Mouse (Mus musculus): ENCODE data around the gene Cpsf4. TPM values are rescaled to one million over a fixed set of nuclear protein-coding genes. Genes with fewer than 3 reads are reported as not detected.

Cpsf4 gene
- polyA plus RNA-seq, 1 experiment from 2014 or later = 27.3 TPM

GRCm38 (mm10) chr5:145152690-145153089, 14.3 kb upstream of the Cpsf4 start:
- H3K36me3 ChIP-seq (ENCODE audit: control insufficient read depth, insufficient read depth, low read length) = peaks cover 15% of the 10 kb centered on the region; the same call in 1 of the 2 replicates
- H3K4me3 ChIP-seq (ENCODE audit: low read depth, low read length) = no peak overlapping the region
- WGBS = 94% methylated on average over 5 of the region's 5 CpGs
- H3K4me1 ChIP-seq (replicated peaks; ENCODE audit: control insufficient read depth, insufficient read depth, low read length) = no peaks in the 10 kb centered on the region
- H3K27me3 ChIP-seq (ENCODE audit: control insufficient read depth, insufficient read depth, low read length) = no peaks in the 10 kb centered on the region
- ATAC-seq (ENCODE audit: low FRiP score) = no peak
- no peak overlapping the region for H3K4me2 ChIP-seq (replicated peaks; ENCODE audit: low read depth, low read length)
- no peaks in the 10 kb centered on the region for H3K9me3 ChIP-seq (ENCODE audit: control insufficient read depth, low read length)
- H3K27ac ChIP-seq (ENCODE audit: low read depth, low read length) = no peak overlapping the region
- DNase-seq (ENCODE audit: low spot score) = no peak
- H3K9ac ChIP-seq (ENCODE audit: low read depth, low read length) = no peak overlapping the region

- Histone ChIP-seq H3K9me3 (ENCODE audit: control insufficient read depth, low read length) (no peaks in the 10 kb centered on the region), H3K36me3 (ENCODE audit: control insufficient read depth, insufficient read depth, low read length) (0 out of 2 replicates have a peak, but pooled peaks cover 3% of the 10 kb centered on the region), H3K27me3 (ENCODE audit: control insufficient read depth, insufficient read depth, low read length) (no peaks in the 10 kb centered on the region), H3K27ac (ENCODE audit: low read depth, low read length) (no peak overlapping the region), H3K9ac (ENCODE audit: low read depth, low read length) (no peak overlapping the region), H3K4me2 (replicated peaks; ENCODE audit: low read depth, low read length) (no peak overlapping the region), H3K4me3 (ENCODE audit: low read depth, low read length) (no peak overlapping the region), H3K4me1 (replicated peaks; ENCODE audit: control insufficient read depth, insufficient read depth, low read length) (peaks cover 4% of the 10 kb centered on the region; the same call in 1 of the 2 replicates)
- 96% methylated on average over 14 of the region's 14 CpGs for WGBS
- ATAC-seq (ENCODE audit: low FRiP score) (no peak), DNase-seq (ENCODE audit: low spot score) (no peak)
These were observed 5.7 kb upstream of the Cpsf4 start for GRCm38 (mm10) chr5:145161361-145161760.

GRCm38 (mm10) chr5:145164710-145165109, 2.3 kb upstream of the Cpsf4 start:
- no peaks in the 10 kb centered on the region for H3K27me3 ChIP-seq (ENCODE audit: control insufficient read depth, insufficient read depth, low read length)
- no peak overlapping the region for H3K9ac ChIP-seq (ENCODE audit: low read depth, low read length)
- no peak for DNase-seq (ENCODE audit: low spot score)
- no peak overlapping the region for H3K4me2 ChIP-seq (replicated peaks; ENCODE audit: low read depth, low read length)
- WGBS = 61% methylated on average over 3 of the region's 3 CpGs
- no peak for ATAC-seq (ENCODE audit: low FRiP score)
- H3K36me3 ChIP-seq (ENCODE audit: control insufficient read depth, insufficient read depth, low read length) = no peaks in the 10 kb centered on the region
- no peaks in the 10 kb centered on the region for H3K9me3 ChIP-seq (ENCODE audit: control insufficient read depth, low read length)
- H3K4me3 ChIP-seq (ENCODE audit: low read depth, low read length) = no peak overlapping the region
- H3K27ac ChIP-seq (ENCODE audit: low read depth, low read length) = no peak overlapping the region
- H3K4me1 ChIP-seq (replicated peaks; ENCODE audit: control insufficient read depth, insufficient read depth, low read length) = peaks cover 4% of the 10 kb centered on the region; the same call in 1 of the 2 replicates

- H3K4me3 ChIP-seq (ENCODE audit: low read depth, low read length) = no peak overlapping the region
- no peak for ATAC-seq (ENCODE audit: low FRiP score)
- 89% methylated on average over 15 of the region's 15 CpGs for WGBS
These were observed 1.8 kb upstream of the Cpsf4 start for GRCm38 (mm10) chr5:145165184-145165583.

GRCm38 (mm10) chr5:145167306-145167661, 271 bp downstream of the Cpsf4 start:
- under 1% methylated on average over 24 of the region's 28 CpGs for WGBS
- Histone ChIP-seq H3K4me3 (ENCODE audit: low read depth, low read length) (peak overlapping the region; percentile 90), H3K27ac (ENCODE audit: low read depth, low read length) (peak overlapping the region; percentile 63), H3K9ac (ENCODE audit: low read depth, low read length) (peak overlapping the region; percentile 88), H3K27me3 (ENCODE audit: control insufficient read depth, insufficient read depth, low read length) (no peaks in the 10 kb centered on the region), H3K36me3 (ENCODE audit: control insufficient read depth, insufficient read depth, low read length) (0 out of 2 replicates have a peak, but pooled peaks cover 3% of the 10 kb centered on the region), H3K4me1 (replicated peaks; ENCODE audit: control insufficient read depth, insufficient read depth, low read length) (peaks cover 4% of the 10 kb centered on the region; the same call in 1 of the 2 replicates), H3K9me3 (ENCODE audit: control insufficient read depth, low read length) (no peaks in the 10 kb centered on the region), H3K4me2 (replicated peaks; ENCODE audit: low read depth, low read length) (peak overlapping the region; percentile 56)
- ATAC-seq (ENCODE audit: low FRiP score) = peak; percentile 78
- DNase-seq (ENCODE audit: low spot score) = no peak

More at GRCm38 (mm10) chr5:145165184-145165583, 1.8 kb upstream of the Cpsf4 start:
- H3K9me3 ChIP-seq (ENCODE audit: control insufficient read depth, low read length) = no peaks in the 10 kb centered on the region
- H3K36me3 ChIP-seq (ENCODE audit: control insufficient read depth, insufficient read depth, low read length) = no peaks in the 10 kb centered on the region
- no peak overlapping the region for H3K4me2 ChIP-seq (replicated peaks; ENCODE audit: low read depth, low read length)
- H3K27ac ChIP-seq (ENCODE audit: low read depth, low read length) = no peak overlapping the region
- H3K27me3 ChIP-seq (ENCODE audit: control insufficient read depth, insufficient read depth, low read length) = no peaks in the 10 kb centered on the region
- H3K4me1 ChIP-seq (replicated peaks; ENCODE audit: control insufficient read depth, insufficient read depth, low read length) = peaks cover 4% of the 10 kb centered on the region; the same call in 1 of the 2 replicates
- no peak for DNase-seq (ENCODE audit: low spot score)
- H3K9ac ChIP-seq (ENCODE audit: low read depth, low read length) = no peak overlapping the region

GRCm38 (mm10) chr5:145178461-145178980, 11.5 kb downstream of the Cpsf4 start:
- DNase-seq (ENCODE audit: low spot score) = no peak
- Histone ChIP-seq H3K9me3 (ENCODE audit: control insufficient read depth, low read length) (no peaks in the 10 kb centered on the region), H3K9ac (ENCODE audit: low read depth, low read length) (no peak overlapping the region), H3K27ac (ENCODE audit: low read depth, low read length) (no peak overlapping the region), H3K4me1 (replicated peaks; ENCODE audit: control insufficient read depth, insufficient read depth, low read length) (no peaks in the 10 kb centered on the region), H3K4me2 (replicated peaks; ENCODE audit: low read depth, low read length) (no peak overlapping the region), H3K36me3 (ENCODE audit: control insufficient read depth, insufficient read depth, low read length) (peaks cover 20% of the 10 kb centered on the region), H3K27me3 (ENCODE audit: control insufficient read depth, insufficient read depth, low read length) (no peaks in the 10 kb centered on the region), H3K4me3 (ENCODE audit: low read depth, low read length) (no peak overlapping the region)
- no peak for ATAC-seq (ENCODE audit: low FRiP score)
- WGBS = 88% methylated on average over 18 of the region's 18 CpGs

GRCm38 (mm10) chr5:145185244-145185643, 18.2 kb downstream of the Cpsf4 start:
- no peak for ATAC-seq (ENCODE audit: low FRiP score)
- Histone ChIP-seq H3K9me3 (ENCODE audit: control insufficient read depth, low read length) (no peaks in the 10 kb centered on the region), H3K27me3 (ENCODE audit: control insufficient read depth, insufficient read depth, low read length) (no peaks in the 10 kb centered on the region), H3K4me1 (replicated peaks; ENCODE audit: control insufficient read depth, insufficient read depth, low read length) (0 out of 2 replicates have a peak, but pooled peaks cover 1% of the 10 kb centered on the region), H3K4me2 (replicated peaks; ENCODE audit: low read depth, low read length) (no peak overlapping the region), H3K36me3 (ENCODE audit: control insufficient read depth, insufficient read depth, low read length) (peaks cover 21% of the 10 kb centered on the region; the same call in 1 of the 2 replicates), H3K4me3 (ENCODE audit: low read depth, low read length) (no peak overlapping the region), H3K9ac (ENCODE audit: low read depth, low read length) (no peak overlapping the region), H3K27ac (ENCODE audit: low read depth, low read length) (no peak overlapping the region)
- no peak for DNase-seq (ENCODE audit: low spot score)
- WGBS = 91% methylated on average over 2 of the region's 2 CpGs

GRCm38 (mm10) chr5:145189416-145189815, 22.4 kb downstream of the Cpsf4 start:
- WGBS = 94% methylated on average over 6 of the region's 6 CpGs
- Histone ChIP-seq H3K4me1 (replicated peaks; ENCODE audit: control insufficient read depth, insufficient read depth, low read length) (0 out of 2 replicates have a peak, but pooled peaks cover 2% of the 10 kb centered on the region), H3K9ac (ENCODE audit: low read depth, low read length) (no peak overlapping the region), H3K27me3 (ENCODE audit: control insufficient read depth, insufficient read depth, low read length) (no peaks in the 10 kb centered on the region), H3K9me3 (ENCODE audit: control insufficient read depth, low read length) (no peaks in the 10 kb centered on the region), H3K4me3 (ENCODE audit: low read depth, low read length) (no peak overlapping the region; the same call in 1 of the 2 replicates), H3K36me3 (ENCODE audit: control insufficient read depth, insufficient read depth, low read length) (peaks cover 13% of the 10 kb centered on the region; the same call in 1 of the 2 replicates), H3K27ac (ENCODE audit: low read depth, low read length) (no peak overlapping the region), H3K4me2 (replicated peaks; ENCODE audit: low read depth, low read length) (no peak overlapping the region)
- no peak for ATAC-seq (ENCODE audit: low FRiP score)
- DNase-seq (ENCODE audit: low spot score) = no peak

- ATAC-seq (ENCODE audit: low FRiP score) (no peak), DNase-seq (ENCODE audit: low spot score) (no peak)
- Histone ChIP-seq H3K4me2 (replicated peaks; ENCODE audit: low read depth, low read length) (peak overlapping the region; percentile 72), H3K9ac (ENCODE audit: low read depth, low read length) (peak overlapping the region; percentile 92), H3K4me1 (replicated peaks; ENCODE audit: control insufficient read depth, insufficient read depth, low read length) (0 out of 2 replicates have a peak, but pooled peaks cover 2% of the 10 kb centered on the region), H3K27ac (ENCODE audit: low read depth, low read length) (no peak overlapping the region), H3K36me3 (ENCODE audit: control insufficient read depth, insufficient read depth, low read length) (peaks cover 9% of the 10 kb centered on the region; the same call in 1 of the 2 replicates), H3K4me3 (ENCODE audit: low read depth, low read length) (peak overlapping the region; percentile 72), H3K9me3 (ENCODE audit: control insufficient read depth, low read length) (no peaks in the 10 kb centered on the region), H3K27me3 (ENCODE audit: control insufficient read depth, insufficient read depth, low read length) (no peaks in the 10 kb centered on the region)
- WGBS = 58% methylated on average over 5 of the region's 5 CpGs
These were observed 23.4 kb downstream of the Cpsf4 start for GRCm38 (mm10) chr5:145190373-145190772.

Measured in hindbrain, embryonic 11.5 days (tissue).